Mouse (Mus musculus): ENCODE data around the gene Dgat2. TPM values are rescaled to one million over a fixed set of nuclear protein-coding genes. Genes with fewer than 3 reads are reported as not detected.

The Dgat2 gene
- polyA plus RNA-seq, 1 experiment, result 3.0 TPM

GRCm38 (mm10) chr7:99169717-99170403, 12.7 kb downstream of the Dgat2 start:
- no peaks in the 10 kb centered on the region for H3K36me3 ChIP-seq (ENCODE audit: control insufficient read depth, insufficient read depth)
- H3K79me3 ChIP-seq (ENCODE audit: low read depth), result no peaks in the 10 kb centered on the region
- no peaks in the 10 kb centered on the region for H3K79me2 ChIP-seq (ENCODE audit: control insufficient read depth, insufficient read depth)
- H3ac ChIP-seq (ENCODE audit: control insufficient read depth, insufficient read length, low read depth), result no peak overlapping the region
- no peak for TF ChIP-seq CEBPB (IDR thresholded peaks at IDR 0.05; ENCODE audit: low read depth)
- no peak for TF ChIP-seq FOSL1 (IDR thresholded peaks at IDR 0.05; ENCODE audit: insufficient read depth, low read length, poor library complexity, severe bottlenecking)
- no peak for TF ChIP-seq USF1 (IDR thresholded peaks at IDR 0.05; ENCODE audit: low read depth)
- no peak for TF ChIP-seq MYOG (IDR thresholded peaks at IDR 0.05; ENCODE audit: control insufficient read depth, extremely low read depth, insufficient read length)
- no peaks in the 10 kb centered on the region for H3K27me3 ChIP-seq (ENCODE audit: control insufficient read depth, insufficient read depth, insufficient read length)
- no peak overlapping the region for H3K4me3 ChIP-seq (ENCODE audit: insufficient read depth, poor library complexity, severe bottlenecking)

GRCm38 (mm10) chr7:99168756-99169155, 13.8 kb downstream of the Dgat2 start:
- Histone ChIP-seq H3K27me3 (ENCODE audit: control insufficient read depth, insufficient read depth, insufficient read length) (no peaks in the 10 kb centered on the region), H3K4me3 (ENCODE audit: insufficient read depth, poor library complexity, severe bottlenecking) (no peak overlapping the region), H3K36me3 (ENCODE audit: control insufficient read depth, insufficient read depth) (no peaks in the 10 kb centered on the region), H3K79me3 (ENCODE audit: low read depth) (no peaks in the 10 kb centered on the region), H3ac (ENCODE audit: control insufficient read depth, insufficient read length, low read depth) (no peak overlapping the region), H3K79me2 (ENCODE audit: control insufficient read depth, insufficient read depth) (no peaks in the 10 kb centered on the region)
- no peak for TF ChIP-seq CEBPB (IDR thresholded peaks at IDR 0.05; ENCODE audit: low read depth)
- TF ChIP-seq MYOD1 (IDR thresholded peaks at IDR 0.05; ENCODE audit: control insufficient read depth, insufficient read length, low read depth), result no peak
- no peak for TF ChIP-seq MYOG (IDR thresholded peaks at IDR 0.05; ENCODE audit: control insufficient read depth, extremely low read depth, insufficient read length)
- TF ChIP-seq FOSL1 (IDR thresholded peaks at IDR 0.05; ENCODE audit: insufficient read depth, low read length, poor library complexity, severe bottlenecking), result no peak
- no peak for TF ChIP-seq MAX (IDR thresholded peaks at IDR 0.05)
- TF ChIP-seq CTCF (IDR thresholded peaks at IDR 0.05; ENCODE audit: control insufficient read depth, insufficient read depth, insufficient read length), result no peak
- TF ChIP-seq USF1 (IDR thresholded peaks at IDR 0.05; ENCODE audit: low read depth), result no peak

- TF ChIP-seq CEBPB (IDR thresholded peaks at IDR 0.05; ENCODE audit: low read depth) (no peak), CTCF (IDR thresholded peaks at IDR 0.05; ENCODE audit: control insufficient read depth, insufficient read depth, insufficient read length) (no peak), MAX (IDR thresholded peaks at IDR 0.05) (no peak), MYOD1 (IDR thresholded peaks at IDR 0.05; ENCODE audit: control insufficient read depth, insufficient read length, low read depth) (no peak), USF1 (IDR thresholded peaks at IDR 0.05; ENCODE audit: low read depth) (no peak), FOSL1 (IDR thresholded peaks at IDR 0.05; ENCODE audit: insufficient read depth, low read length, poor library complexity, severe bottlenecking) (no peak), MYOG (IDR thresholded peaks at IDR 0.05; ENCODE audit: control insufficient read depth, extremely low read depth, insufficient read length) (no peak)
- Histone ChIP-seq H3K79me2 (ENCODE audit: control insufficient read depth, insufficient read depth) (no peaks in the 10 kb centered on the region), H3K36me3 (ENCODE audit: control insufficient read depth, insufficient read depth) (no peaks in the 10 kb centered on the region), H3K79me3 (ENCODE audit: low read depth) (no peaks in the 10 kb centered on the region), H3K27me3 (ENCODE audit: control insufficient read depth, insufficient read depth, insufficient read length) (no peaks in the 10 kb centered on the region), H3ac (ENCODE audit: control insufficient read depth, insufficient read length, low read depth) (no peak overlapping the region), H3K4me3 (ENCODE audit: insufficient read depth, poor library complexity, severe bottlenecking) (no peak overlapping the region)
Observed at GRCm38 (mm10) chr7:99167939-99168338, 14.6 kb downstream of the Dgat2 start.

GRCm38 (mm10) chr7:99166159-99166558, 16.4 kb downstream of the Dgat2 start:
- Histone ChIP-seq H3K36me3 (ENCODE audit: control insufficient read depth, insufficient read depth) (no peaks in the 10 kb centered on the region), H3K27me3 (ENCODE audit: control insufficient read depth, insufficient read depth, insufficient read length) (no peaks in the 10 kb centered on the region), H3K4me3 (ENCODE audit: insufficient read depth, poor library complexity, severe bottlenecking) (no peak overlapping the region), H3K79me3 (ENCODE audit: low read depth) (no peaks in the 10 kb centered on the region), H3ac (ENCODE audit: control insufficient read depth, insufficient read length, low read depth) (no peak overlapping the region), H3K79me2 (ENCODE audit: control insufficient read depth, insufficient read depth) (no peaks in the 10 kb centered on the region)
- TF ChIP-seq MAX (IDR thresholded peaks at IDR 0.05), result no peak
- no peak for TF ChIP-seq FOSL1 (IDR thresholded peaks at IDR 0.05; ENCODE audit: insufficient read depth, low read length, poor library complexity, severe bottlenecking)

GRCm38 (mm10) chr7:99164873-99165410, 17.6 kb downstream of the Dgat2 start:
- Histone ChIP-seq H3K36me3 (ENCODE audit: control insufficient read depth, insufficient read depth) (no peaks in the 10 kb centered on the region), H3K27me3 (ENCODE audit: control insufficient read depth, insufficient read depth, insufficient read length) (no peaks in the 10 kb centered on the region), H3K4me3 (ENCODE audit: insufficient read depth, poor library complexity, severe bottlenecking) (no peak overlapping the region), H3K79me2 (ENCODE audit: control insufficient read depth, insufficient read depth) (no peaks in the 10 kb centered on the region), H3ac (ENCODE audit: control insufficient read depth, insufficient read length, low read depth) (no peak overlapping the region), H3K79me3 (ENCODE audit: low read depth) (no peaks in the 10 kb centered on the region)
- TF ChIP-seq FOSL1 (IDR thresholded peaks at IDR 0.05; ENCODE audit: insufficient read depth, low read length, poor library complexity, severe bottlenecking), result no peak
- no peak for TF ChIP-seq MAX (IDR thresholded peaks at IDR 0.05)
- TF ChIP-seq MYOG (IDR thresholded peaks at IDR 0.05; ENCODE audit: control insufficient read depth, extremely low read depth, insufficient read length), result no peak

- Histone ChIP-seq H3K4me3 (ENCODE audit: insufficient read depth, poor library complexity, severe bottlenecking) (no peak overlapping the region), H3K36me3 (ENCODE audit: control insufficient read depth, insufficient read depth) (no peaks in the 10 kb centered on the region), H3K79me3 (ENCODE audit: low read depth) (no peaks in the 10 kb centered on the region), H3K27me3 (ENCODE audit: control insufficient read depth, insufficient read depth, insufficient read length) (no peaks in the 10 kb centered on the region), H3K79me2 (ENCODE audit: control insufficient read depth, insufficient read depth) (no peaks in the 10 kb centered on the region), H3ac (ENCODE audit: control insufficient read depth, insufficient read length, low read depth) (no peak overlapping the region)
- TF ChIP-seq USF1 (IDR thresholded peaks at IDR 0.05; ENCODE audit: low read depth), result no peak
- no peak for TF ChIP-seq MYOD1 (IDR thresholded peaks at IDR 0.05; ENCODE audit: control insufficient read depth, insufficient read length, low read depth)
- no peak for TF ChIP-seq FOSL1 (IDR thresholded peaks at IDR 0.05; ENCODE audit: insufficient read depth, low read length, poor library complexity, severe bottlenecking)
- TF ChIP-seq CEBPB (IDR thresholded peaks at IDR 0.05; ENCODE audit: low read depth), result no peak
- no peak for TF ChIP-seq CTCF (IDR thresholded peaks at IDR 0.05; ENCODE audit: control insufficient read depth, insufficient read depth, insufficient read length)
- no peak for TF ChIP-seq MAX (IDR thresholded peaks at IDR 0.05)
- no peak for TF ChIP-seq MYOG (IDR thresholded peaks at IDR 0.05; ENCODE audit: control insufficient read depth, extremely low read depth, insufficient read length)
Observed at GRCm38 (mm10) chr7:99162462-99162861, 20.1 kb downstream of the Dgat2 start.

Data from C2C12 (cell line).